Mouse (Mus musculus): Measurements from ENCODE around the gene Lrrc51.

- no peak for TF ChIP-seq CTCF (IDR thresholded peaks at IDR 0.05; ENCODE audit: low read depth)
- no peak for TF ChIP-seq EP300 (optimal IDR thresholded peaks at IDR 0.05)
Measured at GRCm38 (mm10) chr7:101882413-101883154, 51.1 kb downstream of the Lrrc51 start.
